Mouse (Mus musculus): Measurements from ENCODE around the gene Gpatch2. TPM values are rescaled to one million over a fixed set of nuclear protein-coding genes. Genes with fewer than 3 reads are reported as not detected.

Gene Gpatch2
- polyA plus RNA-seq, 1 experiment from 2014 or later: 18.3 TPM

DNA sequence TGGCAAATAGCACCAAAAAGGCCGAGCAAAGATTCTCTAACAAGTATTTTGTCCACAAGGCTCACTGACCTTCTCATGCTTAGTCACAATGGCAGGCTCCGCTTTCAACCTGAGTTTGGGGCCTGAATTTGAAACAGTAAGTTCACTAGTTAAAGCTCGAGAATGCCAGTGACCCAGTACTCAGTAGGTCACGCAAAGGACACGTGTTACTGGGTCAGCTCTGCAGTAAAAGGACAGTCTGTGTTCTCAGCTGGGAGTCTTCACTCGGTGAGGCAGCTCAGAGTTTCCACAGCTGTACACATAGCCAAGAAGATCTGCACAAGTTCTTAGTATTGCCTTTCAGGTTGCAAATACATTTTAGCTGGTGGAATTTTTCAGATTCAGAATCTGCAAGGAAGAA, 21.0 kb downstream of the Gpatch2 start:
- no peak overlapping the region for H3K4me2 ChIP-seq (ENCODE audit: low read depth, low read length)
- H3K27ac ChIP-seq (ENCODE audit: low read depth, low read length): no peak overlapping the region
- H3K4me3 ChIP-seq (ENCODE audit: low read depth, low read length): no peak overlapping the region
- H3K27me3 ChIP-seq (ENCODE audit: control insufficient read depth, insufficient read depth, low read length): no peaks in the 10 kb centered on the region
- WGBS: 70% methylated on average over 6 of the region's 6 CpGs
- no peaks in the 10 kb centered on the region for H3K9me3 ChIP-seq (ENCODE audit: control insufficient read depth, low read length)
- no peaks in the 10 kb centered on the region for H3K36me3 ChIP-seq (ENCODE audit: control insufficient read depth, insufficient read depth, low read length)
- H3K4me1 ChIP-seq (ENCODE audit: control insufficient read depth, insufficient read depth, low read length): no peaks in the 10 kb centered on the region
- ATAC-seq (ENCODE audit: low read depth): no peak
- no peak overlapping the region for H3K9ac ChIP-seq (replicated peaks; ENCODE audit: low read depth, low read length)

DNA sequence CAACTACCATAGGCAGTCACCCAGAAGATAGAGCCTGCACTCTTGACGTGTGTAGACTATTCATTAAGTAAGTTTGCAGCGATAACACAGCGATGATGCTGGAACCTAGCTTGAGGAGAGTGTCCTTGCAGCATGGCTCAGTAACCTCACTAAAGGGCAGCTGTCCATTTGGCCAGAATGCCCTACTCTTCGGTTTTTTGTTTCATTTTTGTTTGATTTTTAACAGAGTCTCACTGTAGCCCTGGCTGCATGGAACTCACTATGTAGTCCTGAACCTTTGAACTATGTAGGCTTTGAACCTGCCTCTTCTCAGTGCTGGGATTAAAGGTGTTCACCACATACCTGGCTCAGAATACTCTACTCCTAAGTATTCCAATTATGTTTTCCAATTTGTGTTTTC, 22.8 kb downstream of the Gpatch2 start:
- H3K4me2 ChIP-seq (ENCODE audit: low read depth, low read length): no peak overlapping the region

DNA sequence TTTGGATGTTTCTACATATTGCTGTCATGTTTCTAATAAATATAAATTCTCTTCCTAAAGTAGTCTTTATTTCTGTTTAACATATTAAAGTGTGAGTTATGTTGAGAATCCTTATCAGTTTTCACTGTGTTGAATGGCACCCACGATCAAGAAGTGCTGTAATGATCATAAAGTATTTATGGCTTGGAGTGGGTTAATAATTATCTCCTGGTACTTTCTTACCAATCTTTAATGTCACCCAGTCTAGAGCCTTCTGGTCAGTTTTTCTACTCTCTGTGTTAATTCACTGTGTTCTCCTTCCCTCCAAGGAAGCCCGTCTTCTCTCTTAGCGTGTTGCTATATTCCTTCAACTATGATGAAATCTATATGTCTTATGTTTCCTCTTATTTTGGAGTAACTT, 25.0 kb downstream of the Gpatch2 start:
- ATAC-seq (ENCODE audit: low read depth): no peak
- H3K9me3 ChIP-seq (ENCODE audit: control insufficient read depth, low read length): no peaks in the 10 kb centered on the region
- no peak overlapping the region for H3K27ac ChIP-seq (ENCODE audit: low read depth, low read length)
- H3K27me3 ChIP-seq (ENCODE audit: control insufficient read depth, insufficient read depth, low read length): no peaks in the 10 kb centered on the region
- H3K36me3 ChIP-seq (ENCODE audit: control insufficient read depth, insufficient read depth, low read length): no peaks in the 10 kb centered on the region
- H3K4me3 ChIP-seq (ENCODE audit: low read depth, low read length): no peak overlapping the region
- no peak overlapping the region for H3K4me2 ChIP-seq (ENCODE audit: low read depth, low read length)
- no peak overlapping the region for H3K9ac ChIP-seq (replicated peaks; ENCODE audit: low read depth, low read length)
- no peaks in the 10 kb centered on the region for H3K4me1 ChIP-seq (ENCODE audit: control insufficient read depth, insufficient read depth, low read length)
- WGBS: 95% methylated on average over 3 of the region's 3 CpGs

More for the DNA sequence above, 22.8 kb downstream of the Gpatch2 start:
- Histone ChIP-seq H3K4me1 (ENCODE audit: control insufficient read depth, insufficient read depth, low read length) (no peaks in the 10 kb centered on the region), H3K9ac (replicated peaks; ENCODE audit: low read depth, low read length) (no peak overlapping the region), H3K27ac (ENCODE audit: low read depth, low read length) (no peak overlapping the region), H3K4me3 (ENCODE audit: low read depth, low read length) (no peak overlapping the region), H3K36me3 (ENCODE audit: control insufficient read depth, insufficient read depth, low read length) (no peaks in the 10 kb centered on the region), H3K27me3 (ENCODE audit: control insufficient read depth, insufficient read depth, low read length) (no peaks in the 10 kb centered on the region), H3K9me3 (ENCODE audit: control insufficient read depth, low read length) (no peaks in the 10 kb centered on the region)
- ATAC-seq (ENCODE audit: low read depth): no peak
- 94% methylated on average over 4 of the region's 4 CpGs for WGBS

DNA sequence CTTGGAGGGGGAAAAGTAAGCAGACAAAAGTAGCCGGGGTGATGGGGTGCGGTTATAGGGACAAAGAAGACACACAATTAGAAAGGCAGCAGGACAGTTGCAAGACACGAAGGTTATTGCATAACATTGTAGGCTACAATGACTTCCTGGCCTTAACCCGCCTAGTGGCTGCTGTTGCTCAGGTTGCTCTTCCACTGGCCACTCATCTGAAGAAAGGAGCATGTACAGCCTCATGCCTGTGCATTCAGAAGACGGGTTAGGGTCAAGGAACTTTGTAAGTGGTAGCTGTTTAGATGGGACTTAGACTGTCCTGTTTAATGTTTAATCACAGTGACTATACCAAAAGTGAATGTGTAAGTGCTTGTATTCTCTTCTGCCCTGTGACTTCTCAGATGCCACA, 26.0 kb downstream of the Gpatch2 start:
- Histone ChIP-seq H3K9me3 (ENCODE audit: control insufficient read depth, low read length) (no peaks in the 10 kb centered on the region), H3K4me2 (ENCODE audit: low read depth, low read length) (no peak overlapping the region), H3K27ac (ENCODE audit: low read depth, low read length) (no peak overlapping the region), H3K27me3 (ENCODE audit: control insufficient read depth, insufficient read depth, low read length) (no peaks in the 10 kb centered on the region), H3K4me3 (ENCODE audit: low read depth, low read length) (no peak overlapping the region), H3K9ac (replicated peaks; ENCODE audit: low read depth, low read length) (no peak overlapping the region), H3K4me1 (ENCODE audit: control insufficient read depth, insufficient read depth, low read length) (no peaks in the 10 kb centered on the region), H3K36me3 (ENCODE audit: control insufficient read depth, insufficient read depth, low read length) (no peaks in the 10 kb centered on the region)
- WGBS: 92% methylated on average over 5 of the region's 5 CpGs
- no peak for ATAC-seq (ENCODE audit: low read depth)

DNA sequence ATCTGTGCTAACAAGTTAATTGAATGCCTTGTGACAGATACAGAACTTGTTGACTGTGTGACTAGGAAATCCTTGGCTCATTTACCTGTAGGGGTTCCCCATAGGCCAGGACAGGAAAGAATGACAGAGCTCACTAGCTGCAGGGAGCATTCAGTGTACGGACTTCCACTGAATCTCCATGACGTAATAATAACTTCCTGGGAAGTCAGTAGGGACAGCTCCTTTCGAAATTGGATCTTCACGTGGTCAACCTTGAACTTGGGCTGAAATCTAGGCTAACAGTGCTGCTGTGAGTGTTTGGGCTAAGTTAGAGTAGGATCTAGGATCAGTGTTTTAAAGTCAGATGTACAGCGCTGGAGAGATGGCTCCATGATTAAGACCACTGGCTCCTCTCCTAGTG, 29.4 kb downstream of the Gpatch2 start:
- Histone ChIP-seq H3K4me3 (ENCODE audit: low read depth, low read length) (no peak overlapping the region), H3K36me3 (ENCODE audit: control insufficient read depth, insufficient read depth, low read length) (no peaks in the 10 kb centered on the region), H3K9ac (replicated peaks; ENCODE audit: low read depth, low read length) (no peak overlapping the region), H3K27me3 (ENCODE audit: control insufficient read depth, insufficient read depth, low read length) (no peaks in the 10 kb centered on the region), H3K9me3 (ENCODE audit: control insufficient read depth, low read length) (no peaks in the 10 kb centered on the region), H3K4me1 (ENCODE audit: control insufficient read depth, insufficient read depth, low read length) (no peaks in the 10 kb centered on the region), H3K27ac (ENCODE audit: low read depth, low read length) (no peak overlapping the region), H3K4me2 (ENCODE audit: low read depth, low read length) (no peak overlapping the region)
- ATAC-seq (ENCODE audit: low read depth): no peak
- 84% methylated on average over 5 of the region's 5 CpGs for WGBS

DNA sequence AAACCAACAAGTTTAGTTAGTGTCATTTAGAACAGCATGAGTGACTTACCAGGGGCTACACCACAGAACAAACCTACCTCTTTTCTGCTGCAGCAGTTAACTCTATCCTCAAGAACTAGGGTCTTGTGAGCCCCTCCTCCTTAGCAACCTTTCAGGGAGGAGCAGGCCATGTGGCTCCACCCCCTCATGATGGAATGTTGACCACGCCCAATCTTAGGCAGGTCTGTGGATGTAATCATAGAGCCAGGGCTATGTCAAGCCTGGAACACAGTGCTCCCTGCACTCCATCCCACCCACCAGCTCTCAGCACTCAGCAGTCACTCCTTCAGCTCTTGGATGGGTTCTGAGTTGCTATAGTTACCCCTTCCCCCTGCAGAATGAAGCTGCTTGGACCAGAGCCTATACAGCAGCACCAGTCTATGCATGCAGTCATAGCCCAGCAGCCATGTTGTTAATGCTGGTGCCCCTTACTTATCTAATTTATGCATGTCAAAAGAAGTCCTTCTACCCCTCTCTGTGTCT, 35.5 kb downstream of the Gpatch2 start:
- Histone ChIP-seq H3K27ac (ENCODE audit: low read depth, low read length) (no peak overlapping the region), H3K4me1 (ENCODE audit: control insufficient read depth, insufficient read depth, low read length) (no peaks in the 10 kb centered on the region), H3K9ac (replicated peaks; ENCODE audit: low read depth, low read length) (no peak overlapping the region), H3K9me3 (ENCODE audit: control insufficient read depth, low read length) (no peaks in the 10 kb centered on the region), H3K36me3 (ENCODE audit: control insufficient read depth, insufficient read depth, low read length) (no peaks in the 10 kb centered on the region), H3K4me2 (ENCODE audit: low read depth, low read length) (no peak overlapping the region), H3K4me3 (ENCODE audit: low read depth, low read length) (no peak overlapping the region), H3K27me3 (ENCODE audit: control insufficient read depth, insufficient read depth, low read length) (no peaks in the 10 kb centered on the region)
- no peak for ATAC-seq (ENCODE audit: low read depth)
- 88% methylated on average over 1 of the region's 1 CpGs for WGBS

DNA sequence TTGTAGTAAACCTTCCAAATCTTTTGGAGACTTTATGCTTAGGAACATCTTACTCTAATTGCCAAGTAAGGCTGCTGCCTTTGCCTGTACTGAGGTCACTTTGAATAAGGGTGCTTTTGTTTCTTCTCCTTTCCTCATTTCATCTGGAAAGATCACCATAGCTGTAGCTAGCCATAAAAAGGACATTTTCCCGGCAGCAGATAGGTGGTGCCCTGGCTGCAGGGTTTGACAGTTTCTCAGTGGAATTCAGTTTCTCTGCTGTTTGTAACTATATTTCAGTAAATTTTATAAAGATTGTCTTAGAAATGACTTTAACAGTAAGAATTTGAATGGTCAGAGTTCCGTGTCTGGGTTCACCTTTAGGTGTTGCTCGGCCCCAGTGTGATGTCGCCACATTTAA, 43.4 kb downstream of the Gpatch2 start:
- H3K27ac ChIP-seq (ENCODE audit: low read depth, low read length): no peak overlapping the region
- no peak overlapping the region for H3K9ac ChIP-seq (replicated peaks; ENCODE audit: low read depth, low read length)
- H3K36me3 ChIP-seq (ENCODE audit: control insufficient read depth, insufficient read depth, low read length): no peaks in the 10 kb centered on the region
- H3K4me2 ChIP-seq (ENCODE audit: low read depth, low read length): no peak overlapping the region
- ATAC-seq (ENCODE audit: low read depth): no peak
- H3K4me1 ChIP-seq (ENCODE audit: control insufficient read depth, insufficient read depth, low read length): no peaks in the 10 kb centered on the region
- H3K27me3 ChIP-seq (ENCODE audit: control insufficient read depth, insufficient read depth, low read length): no peaks in the 10 kb centered on the region
- WGBS: 68% methylated on average over 4 of the region's 4 CpGs
- no peak overlapping the region for H3K4me3 ChIP-seq (ENCODE audit: low read depth, low read length)
- no peaks in the 10 kb centered on the region for H3K9me3 ChIP-seq (ENCODE audit: control insufficient read depth, low read length)

DNA sequence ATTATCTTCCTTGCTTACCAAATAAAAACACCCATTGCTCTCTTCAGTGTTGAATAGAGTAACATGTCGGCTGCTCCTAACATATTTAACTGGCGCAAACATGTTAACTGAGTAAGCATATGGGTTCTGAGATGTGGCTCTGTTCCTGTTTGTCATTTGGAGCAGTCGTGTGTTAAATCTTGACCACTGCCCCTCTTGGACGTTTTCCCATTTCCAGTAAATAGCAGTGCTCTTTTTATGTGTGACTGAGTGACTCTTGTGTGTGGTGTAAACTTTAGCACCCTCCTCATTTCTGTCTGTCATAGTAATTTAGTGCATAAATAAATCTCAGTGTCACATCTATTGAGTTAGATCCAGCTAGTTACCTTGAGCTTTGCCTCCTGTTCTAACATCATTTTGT, 52.3 kb downstream of the Gpatch2 start:
- WGBS: 41% methylated on average over 4 of the region's 4 CpGs
- no peak overlapping the region for H3K9ac ChIP-seq (replicated peaks; ENCODE audit: low read depth, low read length)
- H3K27ac ChIP-seq (ENCODE audit: low read depth, low read length): no peak overlapping the region
- H3K9me3 ChIP-seq (ENCODE audit: control insufficient read depth, low read length): no peaks in the 10 kb centered on the region
- no peak overlapping the region for H3K4me2 ChIP-seq (ENCODE audit: low read depth, low read length)
- H3K36me3 ChIP-seq (ENCODE audit: control insufficient read depth, insufficient read depth, low read length): no peaks in the 10 kb centered on the region
- ATAC-seq (ENCODE audit: low read depth): no peak
- H3K4me1 ChIP-seq (ENCODE audit: control insufficient read depth, insufficient read depth, low read length): peaks cover 16% of the 10 kb centered on the region
- H3K27me3 ChIP-seq (ENCODE audit: control insufficient read depth, insufficient read depth, low read length): no peaks in the 10 kb centered on the region
- H3K4me3 ChIP-seq (ENCODE audit: low read depth, low read length): no peak overlapping the region

DNA sequence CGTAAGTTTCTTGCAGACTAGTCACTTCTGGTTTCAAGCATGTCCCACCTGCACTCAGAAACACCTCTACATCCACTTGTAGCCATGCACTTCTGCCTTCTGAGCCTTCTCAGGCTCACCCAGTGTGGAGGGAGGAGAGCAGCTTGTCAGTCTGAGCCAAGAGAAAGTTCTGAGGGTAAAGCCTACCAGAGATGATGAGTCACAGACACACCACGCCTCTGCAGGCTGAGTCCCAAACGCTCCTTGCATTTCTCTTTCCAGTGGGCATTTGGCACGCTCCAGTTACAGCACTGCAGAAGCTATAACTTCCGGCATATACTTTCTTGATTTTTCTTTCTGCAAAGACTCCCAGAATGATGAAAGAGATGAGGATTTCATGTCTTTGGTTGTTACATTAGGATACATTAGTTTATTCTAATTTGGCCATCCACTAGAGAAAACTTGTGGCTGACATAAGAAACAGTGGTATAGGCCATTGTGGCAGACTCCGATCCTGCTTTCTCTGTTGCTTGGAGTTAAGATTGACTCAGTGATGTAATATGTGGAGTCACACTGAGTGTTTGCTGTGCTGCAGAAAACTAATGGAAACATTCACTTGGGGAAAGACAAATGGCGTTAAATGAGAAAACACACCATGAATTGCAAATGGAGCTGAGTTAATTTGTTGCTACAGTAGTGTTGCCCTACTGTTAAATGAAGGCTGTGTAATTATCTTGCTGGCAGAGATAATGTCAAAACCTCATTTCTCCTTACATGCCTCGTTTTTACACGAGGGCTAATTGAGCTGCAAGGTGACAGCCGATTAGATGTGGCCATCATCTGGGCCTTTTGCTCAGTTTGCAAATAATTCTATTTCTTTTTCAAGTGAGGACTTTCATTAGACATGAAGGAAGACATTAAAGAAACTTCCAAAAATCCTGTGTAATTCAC, 55.3 kb downstream of the Gpatch2 start:
- H3K27me3 ChIP-seq (ENCODE audit: control insufficient read depth, insufficient read depth, low read length): no peaks in the 10 kb centered on the region
- H3K9me3 ChIP-seq (ENCODE audit: control insufficient read depth, low read length): no peaks in the 10 kb centered on the region
- WGBS: 65% methylated on average over 10 of the region's 10 CpGs
- no peak overlapping the region for H3K4me2 ChIP-seq (ENCODE audit: low read depth, low read length)
- H3K4me3 ChIP-seq (ENCODE audit: low read depth, low read length): no peak overlapping the region
- no peak for ATAC-seq (ENCODE audit: low read depth)
- peaks cover 16% of the 10 kb centered on the region for H3K4me1 ChIP-seq (ENCODE audit: control insufficient read depth, insufficient read depth, low read length)
- no peak overlapping the region for H3K27ac ChIP-seq (ENCODE audit: low read depth, low read length)
- no peaks in the 10 kb centered on the region for H3K36me3 ChIP-seq (ENCODE audit: control insufficient read depth, insufficient read depth, low read length)
- H3K9ac ChIP-seq (replicated peaks; ENCODE audit: low read depth, low read length): no peak overlapping the region
